Mouse (Mus musculus): Measurements from ENCODE around the gene Cox16. TPM values are rescaled to one million over a fixed set of nuclear protein-coding genes. Genes with fewer than 3 reads are reported as not detected.

The Cox16 gene
- total RNA-seq, 1 experiment, result 89.6 TPM

- H3K9me3 ChIP-seq (ENCODE audit: control insufficient read depth, insufficient read depth, low read depth, low read length), result no peaks in the 10 kb centered on the region
- no peaks in the 10 kb centered on the region for H3K36me3 ChIP-seq (ENCODE audit: control insufficient read depth, insufficient read depth, low read length, poor library complexity, severe bottlenecking)
- no peak overlapping the region for H3K9ac ChIP-seq (ENCODE audit: insufficient read depth, low read depth, low read length, poor library complexity, severe bottlenecking)
- no peak overlapping the region for H3K27ac ChIP-seq (ENCODE audit: insufficient read depth, low read depth, low read length, poor library complexity, severe bottlenecking)
- in situ Hi-C loops (cut with MboI; ENCODE audit: low sequenced_read_pairs in 2 of 2, unreplicated experiment in 2 of 2), result no loop called here
- H3K4me3 ChIP-seq (ENCODE audit: insufficient read depth in 1 of 2, low read depth in 1 of 2, low read length in 2 of 2, poor library complexity in 1 of 2, severe bottlenecking in 1 of 2), result no peak overlapping the region
- TF ChIP-seq HCFC1 (IDR thresholded peaks at IDR 0.05; ENCODE audit: borderline replicate concordance, insufficient read depth, low read length), result no peak
- no peak for TF ChIP-seq ZNF384 (IDR thresholded peaks at IDR 0.05; ENCODE audit: low read depth, low read length)
- no peaks in the 10 kb centered on the region for H3K4me1 ChIP-seq (ENCODE audit: control insufficient read depth in 2 of 2, insufficient read depth in 2 of 2, low read length in 2 of 2, poor library complexity in 1 of 2)
- no peak for DNase-seq (ENCODE audit: low read depth, low spot score)
Observed at GRCm38 (mm10) chr12:81324991-81325390, 159.9 kb downstream of the Cox16 start.

GRCm38 (mm10) chr12:81324116-81324515 lies 160.8 kb downstream of the Cox16 start:
- H3K4me1 ChIP-seq (ENCODE audit: control insufficient read depth in 2 of 2, insufficient read depth in 2 of 2, low read length in 2 of 2, poor library complexity in 1 of 2), result no peaks in the 10 kb centered on the region
- TF ChIP-seq MAFK (IDR thresholded peaks at IDR 0.05; ENCODE audit: insufficient read depth, low read depth, low read length) (no peak), CHD2 (IDR thresholded peaks at IDR 0.05; ENCODE audit: low read depth, low read length) (no peak), ZNF384 (IDR thresholded peaks at IDR 0.05; ENCODE audit: low read depth, low read length) (no peak), HCFC1 (IDR thresholded peaks at IDR 0.05; ENCODE audit: borderline replicate concordance, insufficient read depth, low read length) (no peak), ZC3H11A (IDR thresholded peaks at IDR 0.05; ENCODE audit: borderline replicate concordance, low read depth, low read length) (no peak)
- DNase-seq (ENCODE audit: low read depth, low spot score), result no peak
- no peak overlapping the region for H3K27ac ChIP-seq (ENCODE audit: insufficient read depth, low read depth, low read length, poor library complexity, severe bottlenecking)
- no peaks in the 10 kb centered on the region for H3K9me3 ChIP-seq (ENCODE audit: control insufficient read depth, insufficient read depth, low read depth, low read length)
- H3K4me3 ChIP-seq (ENCODE audit: insufficient read depth in 1 of 2, low read depth in 1 of 2, low read length in 2 of 2, poor library complexity in 1 of 2, severe bottlenecking in 1 of 2), result no peak overlapping the region
- in situ Hi-C loops (cut with MboI; ENCODE audit: low sequenced_read_pairs in 2 of 2, unreplicated experiment in 2 of 2), result no loop called here
- no peaks in the 10 kb centered on the region for H3K36me3 ChIP-seq (ENCODE audit: control insufficient read depth, insufficient read depth, low read length, poor library complexity, severe bottlenecking)
- no peak overlapping the region for H3K9ac ChIP-seq (ENCODE audit: insufficient read depth, low read depth, low read length, poor library complexity, severe bottlenecking)

DNA sequence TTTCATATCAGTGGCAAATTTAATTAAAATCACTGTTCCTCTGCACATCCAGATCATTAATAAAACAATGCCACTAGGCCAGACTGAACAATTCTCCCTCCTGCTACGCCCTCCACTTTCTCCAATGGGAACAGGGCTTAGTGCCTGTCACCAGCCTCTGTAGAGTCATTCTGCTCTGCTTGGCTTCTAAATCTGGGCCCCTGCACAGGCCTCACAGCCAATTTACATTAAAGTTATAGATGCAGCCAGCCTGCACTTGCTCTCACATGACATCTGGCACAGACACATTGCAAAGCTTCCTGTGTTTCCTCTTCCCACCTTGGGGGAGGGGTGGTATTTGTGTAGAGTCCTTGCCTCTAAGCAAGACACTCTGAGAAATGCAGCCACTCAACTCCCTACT lies 163.9 kb downstream of the Cox16 start:
- Histone ChIP-seq H3K36me3 (ENCODE audit: control insufficient read depth, insufficient read depth, low read length, poor library complexity, severe bottlenecking) (no peaks in the 10 kb centered on the region), H3K9me3 (ENCODE audit: control insufficient read depth, insufficient read depth, low read depth, low read length) (no peaks in the 10 kb centered on the region), H3K9ac (ENCODE audit: insufficient read depth, low read depth, low read length, poor library complexity, severe bottlenecking) (no peak overlapping the region), H3K4me1 (ENCODE audit: control insufficient read depth in 2 of 2, insufficient read depth in 2 of 2, low read length in 2 of 2, poor library complexity in 1 of 2) (no peaks in the 10 kb centered on the region), H3K4me3 (ENCODE audit: insufficient read depth in 1 of 2, low read depth in 1 of 2, low read length in 2 of 2, poor library complexity in 1 of 2, severe bottlenecking in 1 of 2) (no peak overlapping the region), H3K27ac (ENCODE audit: insufficient read depth, low read depth, low read length, poor library complexity, severe bottlenecking) (no peak overlapping the region)
- no peak for TF ChIP-seq ZNF384 (IDR thresholded peaks at IDR 0.05; ENCODE audit: low read depth, low read length)
- no peak for TF ChIP-seq MAFK (IDR thresholded peaks at IDR 0.05; ENCODE audit: insufficient read depth, low read depth, low read length)
- TF ChIP-seq ZC3H11A (IDR thresholded peaks at IDR 0.05; ENCODE audit: borderline replicate concordance, low read depth, low read length), result no peak
- TF ChIP-seq HCFC1 (IDR thresholded peaks at IDR 0.05; ENCODE audit: borderline replicate concordance, insufficient read depth, low read length), result no peak
- no peak for TF ChIP-seq CHD2 (IDR thresholded peaks at IDR 0.05; ENCODE audit: low read depth, low read length)
- in situ Hi-C loops (cut with MboI; ENCODE audit: low sequenced_read_pairs in 2 of 2, unreplicated experiment in 2 of 2), result no loop called here
- no peak for DNase-seq (ENCODE audit: low read depth, low spot score)

DNA sequence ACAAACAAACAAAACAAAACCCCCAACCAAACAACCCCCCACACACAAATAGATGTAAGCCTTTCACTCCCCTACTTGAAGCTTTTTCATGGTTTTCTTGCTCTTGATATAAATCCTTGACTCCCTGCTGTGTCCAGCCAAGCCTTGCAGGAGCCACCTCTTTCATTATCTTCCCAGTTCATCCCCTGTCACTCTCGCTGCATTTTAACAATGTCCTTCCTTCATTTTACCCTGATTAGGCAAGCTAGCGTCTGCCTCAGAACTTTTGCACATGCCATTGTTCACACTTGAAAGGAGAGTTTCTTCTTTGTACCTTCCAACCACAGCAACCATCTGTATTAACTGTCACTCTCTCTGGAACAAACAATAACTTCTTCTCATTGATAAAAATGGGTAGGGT lies 167.1 kb downstream of the Cox16 start:
- no peaks in the 10 kb centered on the region for H3K36me3 ChIP-seq (ENCODE audit: control insufficient read depth, insufficient read depth, low read length, poor library complexity, severe bottlenecking)
- H3K4me1 ChIP-seq (ENCODE audit: control insufficient read depth in 2 of 2, insufficient read depth in 2 of 2, low read length in 2 of 2, poor library complexity in 1 of 2), result no peaks in the 10 kb centered on the region
- no peak for DNase-seq (ENCODE audit: low read depth, low spot score)
- H3K27ac ChIP-seq (ENCODE audit: insufficient read depth, low read depth, low read length, poor library complexity, severe bottlenecking), result no peak overlapping the region
- no peak for TF ChIP-seq ZC3H11A (IDR thresholded peaks at IDR 0.05; ENCODE audit: borderline replicate concordance, low read depth, low read length)
- TF ChIP-seq ZNF384 (IDR thresholded peaks at IDR 0.05; ENCODE audit: low read depth, low read length), result no peak
- in situ Hi-C loops (cut with MboI; ENCODE audit: low sequenced_read_pairs in 2 of 2, unreplicated experiment in 2 of 2), result no loop called here
- H3K9ac ChIP-seq (ENCODE audit: insufficient read depth, low read depth, low read length, poor library complexity, severe bottlenecking), result no peak overlapping the region
- H3K9me3 ChIP-seq (ENCODE audit: control insufficient read depth, insufficient read depth, low read depth, low read length), result no peaks in the 10 kb centered on the region
- H3K4me3 ChIP-seq (ENCODE audit: insufficient read depth in 1 of 2, low read depth in 1 of 2, low read length in 2 of 2, poor library complexity in 1 of 2, severe bottlenecking in 1 of 2), result no peak overlapping the region

DNA sequence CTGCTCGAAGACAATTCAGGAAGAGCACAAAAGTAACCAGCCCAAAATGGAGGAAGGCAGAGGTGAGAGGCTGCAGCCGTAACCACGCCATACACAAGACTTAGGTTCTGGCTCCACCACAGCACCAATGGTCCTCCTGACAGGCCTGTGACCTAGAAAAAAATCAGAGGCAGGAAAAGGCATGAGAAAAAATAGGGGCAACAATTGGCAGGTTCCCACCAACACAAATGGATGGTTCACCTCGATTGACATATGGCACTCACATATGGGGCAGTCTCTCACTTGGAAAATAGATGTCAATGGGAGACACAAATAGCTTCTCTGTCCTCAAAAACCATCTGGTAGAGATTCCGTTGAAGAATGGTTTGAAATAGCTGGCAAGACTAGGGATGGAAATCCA lies 169.0 kb downstream of the Cox16 start:
- no peak for DNase-seq (ENCODE audit: low read depth, low spot score)
- H3K9me3 ChIP-seq (ENCODE audit: control insufficient read depth, insufficient read depth, low read depth, low read length), result no peaks in the 10 kb centered on the region
- no peaks in the 10 kb centered on the region for H3K36me3 ChIP-seq (ENCODE audit: control insufficient read depth, insufficient read depth, low read length, poor library complexity, severe bottlenecking)
- no peak overlapping the region for H3K9ac ChIP-seq (ENCODE audit: insufficient read depth, low read depth, low read length, poor library complexity, severe bottlenecking)
- no peak overlapping the region for H3K4me3 ChIP-seq (ENCODE audit: insufficient read depth in 1 of 2, low read depth in 1 of 2, low read length in 2 of 2, poor library complexity in 1 of 2, severe bottlenecking in 1 of 2)
- TF ChIP-seq HCFC1 (IDR thresholded peaks at IDR 0.05; ENCODE audit: borderline replicate concordance, insufficient read depth, low read length), result no peak
- TF ChIP-seq MAFK (IDR thresholded peaks at IDR 0.05; ENCODE audit: insufficient read depth, low read depth, low read length), result no peak
- no peak for TF ChIP-seq ZC3H11A (IDR thresholded peaks at IDR 0.05; ENCODE audit: borderline replicate concordance, low read depth, low read length)
- TF ChIP-seq ZNF384 (IDR thresholded peaks at IDR 0.05; ENCODE audit: low read depth, low read length), result no peak
- in situ Hi-C loops (cut with MboI; ENCODE audit: low sequenced_read_pairs in 2 of 2, unreplicated experiment in 2 of 2), result no loop called here
- H3K27ac ChIP-seq (ENCODE audit: insufficient read depth, low read depth, low read length, poor library complexity, severe bottlenecking), result no peak overlapping the region
- no peaks in the 10 kb centered on the region for H3K4me1 ChIP-seq (ENCODE audit: control insufficient read depth in 2 of 2, insufficient read depth in 2 of 2, low read length in 2 of 2, poor library complexity in 1 of 2)

Other genes starting within 250 kb of the Cox16 start
- 0.09 and 0.37 TPM in 2 replicates for gene Slc8a3, start 151.9 kb downstream of the Cox16 start, total RNA-seq (2012; rRNA removed)
- 0.89 and 1.0 TPM in 2 replicates for gene Gm4787, start 105.7 kb downstream of the Cox16 start, total RNA-seq (2012; rRNA removed)
- gene Adam4, start 63.2 kb downstream of the Cox16 start, total RNA-seq (2012; rRNA removed), result 2.4 and 2.8 TPM in 2 replicates
- gene Gm20498, start 47.8 kb upstream of the Cox16 start, total RNA-seq (2012; rRNA removed), result 39.0 and 41.0 TPM in 2 replicates
- 20.8 and 24.5 TPM in 2 replicates for gene Synj2bp, start 47.8 kb upstream of the Cox16 start, total RNA-seq (2012; rRNA removed)
- gene Adam21, start 83.3 kb upstream of the Cox16 start, total RNA-seq (2012; rRNA removed), result 0.45 and 0.74 TPM in 2 replicates
- 46.6 and 65.2 TPM in 2 replicates for gene Med6, start 109.9 kb upstream of the Cox16 start, total RNA-seq (2012; rRNA removed)
- gene Ttc9, start 146.1 kb upstream of the Cox16 start, total RNA-seq (2012; rRNA removed), result 2.4 and 3.5 TPM in 2 replicates